Mouse (Mus musculus): ENCODE results near the gene Tceal8.

GRCm38 (mm10) chrX:136203664-136204066 is 31.5 kb upstream of the Tceal8 start, which contains the start of gene Tceal5:
- TF ChIP-seq CTCF (IDR thresholded peaks at IDR 0.05; ENCODE audit: extremely low read depth, insufficient read length, insufficient replicate concordance, low read depth, low read length) (no peak), POLR2A (IDR thresholded peaks at IDR 0.05; ENCODE audit: low read depth, low read length) (no peak)
